Mouse (Mus musculus) lung, postnatal 14 days (tissue): ENCODE results near the gene Dab2ip.
A peak's percentile ranks its signal among the peaks of the same experiment; 100 is the strongest.

Experiments used
- DNase-seq: peaks from one replicate; pipeline ENCODE4 v3.0.0; 2021

Dab2ip gene

DNA sequence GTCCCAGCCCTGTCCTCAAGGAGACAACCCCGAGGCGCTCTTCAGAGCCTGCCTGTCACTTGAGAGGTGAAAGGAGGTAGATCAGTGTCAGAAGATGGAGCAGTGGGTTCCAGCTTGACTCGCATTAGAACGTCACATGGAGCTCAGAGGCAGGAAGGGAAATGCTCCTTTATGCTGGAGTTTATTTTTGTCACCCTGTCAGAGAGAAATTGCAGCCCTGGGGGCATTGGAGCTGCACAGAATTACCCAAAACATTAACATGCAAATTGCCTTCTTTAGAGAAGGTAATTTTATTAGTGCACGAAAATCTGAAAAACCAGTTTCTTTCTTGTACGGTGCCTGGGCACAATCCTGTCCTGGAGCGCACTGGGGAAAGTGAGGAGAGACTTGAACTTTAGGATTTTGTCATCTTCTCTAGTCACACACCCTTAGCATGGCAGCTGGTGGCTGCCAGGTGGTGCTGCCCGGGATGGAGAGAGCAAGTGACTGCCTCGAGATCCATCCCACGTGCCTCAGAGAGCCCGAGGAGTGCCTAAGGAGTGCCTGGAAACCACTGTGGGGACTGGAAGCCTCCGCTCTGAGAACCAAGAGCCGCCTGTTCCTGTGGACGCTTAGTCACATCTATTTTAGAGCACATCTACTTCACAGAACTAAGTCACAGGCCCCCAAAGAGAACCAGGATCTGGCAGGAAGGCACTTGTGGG is 209.9 kb downstream of the Dab2ip start:
- DNase-seq = no peak

DNA sequence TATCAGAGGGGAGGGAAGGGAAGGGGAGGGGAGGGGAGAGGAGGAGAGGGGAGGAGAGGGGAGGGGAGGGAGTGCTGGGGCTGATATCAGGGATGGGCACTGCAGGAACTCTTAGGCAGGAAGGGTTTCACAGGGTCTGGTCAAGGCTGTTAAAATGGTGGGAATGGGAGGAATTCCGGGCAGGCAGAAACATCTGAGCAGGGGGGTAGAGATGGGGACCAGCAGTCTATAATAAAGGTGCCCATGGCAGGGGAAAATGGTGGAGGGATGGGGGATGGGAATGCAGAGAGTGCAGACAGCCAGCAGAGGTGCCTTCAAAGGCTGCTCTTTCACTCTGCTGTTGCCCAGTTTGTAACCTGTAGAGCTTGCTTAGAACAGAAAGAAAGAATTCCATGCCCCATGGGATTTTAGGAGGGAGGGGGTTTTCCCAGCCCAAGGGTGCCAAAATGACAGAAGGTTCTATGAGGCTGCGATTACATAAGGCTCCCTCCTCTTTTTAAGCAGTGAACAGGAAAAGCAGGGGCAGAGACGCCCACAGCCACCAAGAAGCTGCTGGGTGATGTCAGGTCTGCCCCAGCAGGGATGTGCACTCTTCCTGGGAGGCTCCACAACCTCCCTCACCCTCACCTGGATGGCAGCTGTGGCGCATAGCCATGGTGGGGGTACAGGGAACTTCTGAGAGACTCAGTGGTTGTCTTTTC is 210.6 kb downstream of the Dab2ip start:
- no peak for DNase-seq

DNA sequence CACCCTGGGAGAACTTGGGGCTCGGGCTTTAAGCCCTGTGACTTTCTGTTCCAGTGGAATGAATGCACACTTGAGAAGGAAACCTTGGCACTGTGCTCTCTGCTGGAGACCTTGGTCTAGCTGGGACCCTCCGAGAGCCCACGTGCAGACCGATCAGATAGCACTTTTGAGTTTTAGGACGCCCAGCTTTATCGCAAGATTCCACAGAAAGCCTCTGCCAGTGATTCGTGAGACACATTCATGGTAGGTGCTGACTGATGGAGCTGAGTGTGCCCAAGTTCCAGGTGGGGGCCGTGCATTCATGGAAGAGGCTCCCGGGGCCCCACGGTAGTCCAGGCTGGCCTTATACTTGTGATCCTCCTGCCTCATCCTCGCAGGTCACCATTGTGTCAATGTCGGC is 211.3 kb downstream of the Dab2ip start:
- DNase-seq = no peak

DNA sequence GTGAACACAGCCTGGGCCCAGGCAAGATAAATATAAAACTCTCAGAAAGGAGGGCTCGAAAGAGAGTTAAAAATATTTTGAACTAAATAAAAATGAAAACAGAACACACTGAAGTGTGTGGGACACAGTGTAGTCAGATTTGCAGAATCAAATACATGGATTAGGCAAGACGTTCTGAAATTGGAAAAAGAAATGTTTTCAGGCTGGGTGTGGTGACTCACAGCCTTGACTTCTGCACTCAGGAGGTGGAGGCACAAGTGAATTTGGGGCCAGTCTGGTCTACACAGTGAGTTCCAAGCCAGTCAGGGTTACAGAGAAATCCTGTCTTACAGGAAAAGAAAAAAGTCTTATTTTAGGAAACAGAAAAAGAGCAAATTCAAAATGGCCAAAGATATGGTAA is 212.5 kb downstream of the Dab2ip start:
- DNase-seq = no peak

DNA sequence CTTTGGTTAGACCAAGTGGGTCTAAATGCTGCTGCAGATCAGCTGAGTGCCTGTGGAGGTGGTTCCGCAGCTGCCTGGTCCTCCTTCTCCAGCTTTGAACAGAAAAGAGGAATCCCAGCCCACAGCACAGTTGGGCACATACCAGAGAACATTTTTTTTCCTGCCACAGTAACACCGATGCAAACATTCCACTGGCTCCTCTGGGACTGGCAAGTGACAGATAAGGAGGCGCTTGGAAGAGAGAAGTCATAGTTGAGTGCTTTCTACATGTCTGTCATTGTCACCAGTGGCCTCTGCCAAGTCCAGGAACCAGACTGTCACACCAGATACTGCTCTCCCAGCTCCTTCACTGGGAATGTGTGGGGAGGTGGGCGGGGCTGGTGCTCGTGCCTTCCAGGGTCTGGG is 217.6 kb downstream of the Dab2ip start:
- DNase-seq = peak; percentile 19

DNA sequence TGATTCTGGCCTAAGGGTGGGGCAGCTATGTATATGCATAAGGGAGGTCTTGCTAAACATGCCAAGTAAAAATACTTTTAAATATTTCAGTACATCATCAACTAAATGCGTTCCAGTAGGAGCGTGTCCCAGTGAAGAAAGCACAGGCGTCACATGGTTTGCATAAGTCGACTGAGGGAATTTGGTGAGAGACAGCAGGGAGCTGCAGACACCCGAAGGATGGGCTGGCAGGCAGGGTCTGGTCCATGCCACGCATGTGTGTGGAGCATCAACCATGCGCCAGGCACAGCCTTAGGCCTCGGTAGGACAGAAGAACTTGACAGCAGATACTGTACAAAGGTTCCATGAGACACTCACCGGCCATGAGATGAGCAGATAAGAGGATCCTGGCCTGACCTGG is 218.9 kb downstream of the Dab2ip start:
- no peak for DNase-seq

DNA sequence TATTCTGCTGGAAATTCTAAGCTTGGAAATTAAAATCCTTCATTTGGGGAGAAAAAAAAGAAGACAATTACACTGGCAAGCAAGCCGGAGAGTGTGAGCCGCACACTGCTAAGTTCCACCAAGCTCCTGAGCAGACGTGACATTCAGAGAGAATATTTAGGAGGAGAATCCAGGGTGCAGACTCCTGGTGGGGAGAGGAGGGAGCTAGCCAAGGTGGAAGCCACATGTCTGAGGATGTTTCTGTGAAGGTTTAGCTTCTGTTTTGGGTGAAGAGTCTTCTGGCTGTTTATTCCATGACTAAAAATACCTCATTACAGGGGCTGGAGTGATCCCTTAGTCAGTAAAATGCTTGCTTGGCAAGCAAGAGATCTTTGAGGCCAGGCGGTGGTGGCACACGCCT is 221.2 kb downstream of the Dab2ip start:
- no peak for DNase-seq
